Mouse (Mus musculus) bone marrow, adult 2 months (tissue): Measurements from ENCODE around the gene Hba-a2. TPM values are rescaled to one million over a fixed set of nuclear protein-coding genes. Genes with fewer than 3 reads are reported as not detected.
"Not testable (repeated sequence)": the region's sequence is repeated elsewhere in the genome, so short reads cannot be mapped to it uniquely, and the experiment has no call there.

ENCODE experiments used
- H3K27ac ChIP-seq: fragments of 200-500 bp; 2 replicates; pipeline ENCODE4 v1.5.1; 2012; ENCODE audit warnings: low read depth, mild to moderate bottlenecking, control low read depth, inconsistent platforms, low read length; ENCODE audit not compliant: control insufficient read depth, poor library complexity, insufficient read depth
- H3K4me1 ChIP-seq: fragments of 200-500 bp; 2 replicates; pipeline ENCODE4 v1.6.1; 2011; ENCODE audit warnings: low read length; ENCODE audit not compliant: control insufficient read depth, insufficient read depth
- H3K4me3 ChIP-seq: fragments of 200-500 bp; replicated peaks from 2 replicates; pipeline ENCODE3; 2011; ENCODE audit warnings: mild to moderate bottlenecking, low read depth, low read length, control low read depth; ENCODE audit not compliant: control insufficient read depth
- CTCF ChIP-seq: fragments of 200-500 bp; IDR thresholded peaks from 2 replicates; pipeline ENCODE4 v1.5.1; 2011; ENCODE audit warnings: low read length, control low read depth; ENCODE audit not compliant: control insufficient read depth, insufficient read depth
- POLR2A ChIP-seq: fragments of 200-500 bp; IDR thresholded peaks from 2 replicates; pipeline ENCODE4 v1.6.1; 2011; ENCODE audit warnings: low read depth, mild to moderate bottlenecking, control low read depth, low read length, borderline replicate concordance; ENCODE audit not compliant: control insufficient read depth
- WGBS: fragments of 180-500 bp; shearing (Covaris S2); methylation state at CpG from one replicate; pipeline ENCODE4 v1.1.7; 2018; 5-methylcytosine and 5-hydroxymethylcytosine counted together
- polyA plus RNA-seq: library from polyadenylated mRNA; stranded (reverse); fragments of >200 nt; gene quantifications from 2 replicates; pipeline ENCODE4 v1.2.4, GENCODE M21; 2011; ENCODE audit warnings: low replicate concordance; ENCODE audit not compliant: missing spikeins, insufficient read depth, insufficient read length

Gene Hba-a2
- polyA plus RNA-seq, 1 experiment, result 164,365 TPM

GRCm38 (mm10) chr11:32277736-32278457 is 18.4 kb upstream of the Hba-a2 start:
- Histone ChIP-seq H3K4me1 (peaks cover 2% of the 10 kb centered on the region; the same call in 1 of the 2 replicates), H3K4me3 (no peak overlapping the region), H3K27ac (no peak overlapping the region)
- WGBS, result 78% methylated on average over 21 of the region's 21 CpGs
- no peak for TF ChIP-seq CTCF
- TF ChIP-seq POLR2A, result no peak

GRCm38 (mm10) chr11:32278458-32278957 is 17.8 kb upstream of the Hba-a2 start:
- TF ChIP-seq CTCF, result no peak
- 86% methylated on average over 12 of the region's 12 CpGs for WGBS
- H3K4me3 ChIP-seq, result no peak overlapping the region
- H3K27ac ChIP-seq, result no peak overlapping the region
- H3K4me1 ChIP-seq, result peaks cover 2% of the 10 kb centered on the region; the same call in 1 of the 2 replicates

GRCm38 (mm10) chr11:32280646-32281045 is 15.6 kb upstream of the Hba-a2 start:
- H3K27ac ChIP-seq, result no peak overlapping the region
- H3K4me1 ChIP-seq, result peaks cover 2% of the 10 kb centered on the region; the same call in 1 of the 2 replicates
- H3K4me3 ChIP-seq, result no peak overlapping the region
- WGBS, result 76% methylated on average over 2 of the region's 2 CpGs
- TF ChIP-seq CTCF, result no peak
- TF ChIP-seq POLR2A, result no peak

GRCm38 (mm10) chr11:32281416-32282144 is 14.7 kb upstream of the Hba-a2 start:
- TF ChIP-seq CTCF (no peak), POLR2A (no peak)
- Histone ChIP-seq H3K4me3 (no peak overlapping the region), H3K4me1 (peaks cover 2% of the 10 kb centered on the region; the same call in 1 of the 2 replicates), H3K27ac (peak overlapping the region; percentile 42)
- 84% methylated on average over 1 of the region's 1 CpGs for WGBS

- Histone ChIP-seq H3K27ac (peak within 1 kb of the TSS; percentile 91), H3K4me3 (peak within 1 kb of the TSS; percentile 47)
- H3K4me1 ChIP-seq, result not testable (repeated sequence)
- 20% methylated on average over 1 of the region's 5 CpGs for WGBS
These were observed 13.1 kb upstream of the Hba-a2 start, which contains the start of gene Hba-a1 for GRCm38 (mm10) chr11:32283091-32283777. Gene Hba-a1, plus strand, starts transcription at chr11:32283511.

GRCm38 (mm10) chr11:32284582-32284981 is 11.7 kb upstream of the Hba-a2 start:
- WGBS, result 31% methylated on average over 2 of the region's 2 CpGs
- H3K27ac ChIP-seq, result peak overlapping the region; percentile 88
- TF ChIP-seq POLR2A, result peak; percentile 65; the same call in 1 of the 2 replicates
- H3K4me3 ChIP-seq, result peak overlapping the region; percentile 47
- H3K4me1 ChIP-seq, result not testable (repeated sequence)

GRCm38 (mm10) chr11:32285031-32285775 is 11.1 kb upstream of the Hba-a2 start:
- peak overlapping the region; percentile 14 for H3K4me3 ChIP-seq
- H3K4me1 ChIP-seq, result peaks cover 2% of the 10 kb centered on the region; the same call in 1 of the 2 replicates
- peak; percentile 49; the same call in 1 of the 2 replicates for TF ChIP-seq POLR2A
- TF ChIP-seq CTCF, result no peak
- peak overlapping the region; percentile 78 for H3K27ac ChIP-seq
- WGBS, result 64% methylated on average over 7 of the region's 7 CpGs

GRCm38 (mm10) chr11:32285887-32286286 is 10.4 kb upstream of the Hba-a2 start:
- H3K4me1 ChIP-seq, H3K27ac ChIP-seq, H3K4me3 ChIP-seq: not testable (repeated sequence)
